Mouse (Mus musculus): Measurements from ENCODE around the gene Ubash3a. TPM values are rescaled to one million over a fixed set of nuclear protein-coding genes. Genes with fewer than 3 reads are reported as not detected.

Gene Ubash3a
- total RNA-seq, 2 experiments from 2014 or later = 0.11 to 0.23 TPM

DNA sequence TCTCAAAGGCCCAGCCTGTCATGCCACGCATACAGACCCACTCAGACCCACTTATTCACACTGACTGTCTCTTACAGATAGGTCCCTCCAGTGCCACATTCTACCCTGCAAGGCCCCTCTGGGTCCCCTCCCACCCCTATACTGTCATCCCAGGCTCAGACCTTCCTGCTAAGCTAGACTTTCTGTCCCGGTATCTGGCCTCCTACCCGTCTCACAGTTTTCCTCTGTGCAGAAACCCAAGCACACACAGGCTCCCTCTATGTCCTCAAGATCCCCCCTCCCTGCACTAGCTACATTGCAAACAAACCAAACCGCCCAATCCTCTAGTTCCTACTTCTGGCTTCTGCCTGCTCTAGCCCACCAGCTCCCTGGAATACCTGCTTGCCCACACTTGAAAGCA lies 70.3 kb downstream of the Ubash3a start:
- no peak for DNase-seq (ENCODE audit: low spot score in 2 of 2)

- no peak for DNase-seq (ENCODE audit: low spot score in 2 of 2)
Measured at GRCm38 (mm10) chr17:31279541-31279940, 71.9 kb downstream of the Ubash3a start.

DNA sequence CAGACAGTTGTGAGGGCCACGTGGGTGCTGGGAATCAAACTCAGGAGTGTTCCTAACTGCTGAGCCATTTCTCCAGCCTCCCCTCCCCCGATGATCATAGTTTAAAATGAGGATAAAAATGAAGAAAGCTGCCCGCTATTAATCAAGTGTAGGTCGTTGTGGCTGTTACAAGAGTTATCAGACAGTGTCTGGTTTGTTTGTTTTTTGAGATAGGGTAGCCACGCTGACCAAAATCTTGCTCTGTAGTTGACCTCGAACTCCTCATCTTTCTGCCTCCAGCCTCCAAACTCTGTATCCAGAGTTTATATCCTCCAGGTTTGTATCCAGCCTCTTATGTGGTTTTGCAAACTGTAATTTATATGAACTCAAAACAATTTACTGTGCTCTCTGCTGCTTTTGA lies 72.6 kb downstream of the Ubash3a start:
- DNase-seq (ENCODE audit: low spot score in 2 of 2) = no peak

DNA sequence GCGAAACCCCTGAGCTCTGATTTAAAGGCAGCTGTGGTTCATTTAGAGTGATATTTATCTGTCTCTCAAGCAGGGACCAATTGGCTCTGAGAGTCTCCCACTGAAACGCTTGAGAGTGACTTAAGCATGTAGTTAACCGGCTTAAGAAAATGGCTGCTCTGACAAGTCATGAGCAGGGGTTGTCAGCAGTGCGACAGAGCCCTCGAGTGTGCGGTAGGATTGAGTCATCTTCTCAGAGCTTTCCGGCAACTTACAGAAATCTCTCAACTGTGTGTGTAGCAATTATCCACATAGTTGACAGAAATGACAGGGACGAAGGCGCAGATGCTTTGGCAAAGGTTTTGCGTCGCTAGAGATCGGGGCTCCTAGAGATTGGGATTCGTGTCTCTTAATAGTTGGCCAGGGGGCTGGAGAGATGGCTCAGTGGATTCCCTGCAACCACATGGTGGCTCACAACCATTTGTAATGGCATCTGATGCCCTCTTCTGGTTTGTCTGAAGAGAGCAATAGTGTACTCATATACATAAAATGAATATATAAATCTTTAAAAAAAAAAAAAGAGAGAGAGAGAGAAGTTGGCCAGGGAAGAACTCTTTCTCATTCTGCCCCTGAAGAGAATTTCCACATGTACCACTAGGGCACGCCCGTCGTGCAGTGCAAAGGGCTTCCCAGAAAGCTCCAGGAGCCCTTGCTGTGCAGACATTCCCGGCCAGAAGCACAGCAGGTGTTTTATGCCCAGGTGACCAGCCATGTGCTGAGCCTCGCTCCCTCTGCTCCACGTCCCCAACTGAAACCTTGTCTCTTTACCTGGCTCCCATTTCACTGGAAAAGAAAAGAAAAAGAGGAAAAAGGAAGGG lies 74.4 kb downstream of the Ubash3a start:
- no peak for DNase-seq (ENCODE audit: low spot score in 2 of 2)

GRCm38 (mm10) chr17:31282687-31283053 lies 75.0 kb downstream of the Ubash3a start:
- DNase-seq (ENCODE audit: low spot score in 2 of 2) = no peak

GRCm38 (mm10) chr17:31285867-31286266 lies 78.2 kb downstream of the Ubash3a start:
- DNase-seq (ENCODE audit: low spot score in 2 of 2) = no peak

GRCm38 (mm10) chr17:31286492-31286891 lies 78.8 kb downstream of the Ubash3a start, which contains the start of gene Slc37a1:
Gene Slc37a1 (plus strand): TSS chr17:31286792.
- DNase-seq (ENCODE audit: low spot score in 2 of 2) = no peak

- DNase-seq (ENCODE audit: low spot score in 2 of 2) = no peak
Measured at GRCm38 (mm10) chr17:31287216-31287615, 79.5 kb downstream of the Ubash3a start.

DNA sequence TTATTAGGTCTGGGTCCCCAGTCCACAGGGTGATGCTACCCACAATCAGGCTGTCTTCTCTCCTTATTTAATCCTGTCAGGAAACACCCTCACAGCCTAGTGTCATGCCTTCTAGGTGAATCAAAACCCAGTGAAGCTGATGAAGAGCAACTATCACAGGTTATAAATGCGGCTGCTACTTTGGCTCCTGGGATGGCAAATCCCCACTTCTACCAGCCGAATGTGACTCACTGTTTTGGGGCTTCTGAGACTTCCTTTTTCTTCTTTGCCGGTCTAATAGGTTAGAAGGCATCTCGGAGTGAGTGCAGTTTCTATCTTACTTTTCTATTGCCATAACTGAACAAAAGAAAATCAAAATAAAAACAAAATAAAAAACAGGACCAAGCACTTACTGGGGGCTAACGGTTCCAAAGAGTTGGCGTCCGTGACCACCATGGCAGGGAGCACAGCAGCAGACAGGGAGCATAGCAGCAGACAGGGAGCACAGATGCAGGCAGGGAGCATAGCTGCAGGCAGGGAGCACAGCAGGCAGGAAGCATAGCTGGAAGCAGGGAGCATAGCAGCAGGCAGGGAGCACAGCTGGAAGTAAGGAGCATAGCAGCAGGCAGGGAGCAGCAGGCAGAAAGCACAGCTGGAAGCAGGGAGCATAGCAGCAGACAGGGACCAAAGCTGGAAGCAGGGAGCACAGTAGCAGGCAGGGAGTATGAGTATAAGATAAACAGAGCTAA lies 81.5 kb downstream of the Ubash3a start:
- no peak for DNase-seq (ENCODE audit: low spot score in 2 of 2)

- no peak for DNase-seq (ENCODE audit: low spot score in 2 of 2)
Measured at GRCm38 (mm10) chr17:31290311-31290710, 82.6 kb downstream of the Ubash3a start.

GRCm38 (mm10) chr17:31290859-31291258 lies 83.2 kb downstream of the Ubash3a start:
- DNase-seq (ENCODE audit: low spot score in 2 of 2) = no peak

GRCm38 (mm10) chr17:31294363-31295214 lies 86.9 kb downstream of the Ubash3a start:
- no peak for DNase-seq (ENCODE audit: low spot score in 2 of 2)

DNA sequence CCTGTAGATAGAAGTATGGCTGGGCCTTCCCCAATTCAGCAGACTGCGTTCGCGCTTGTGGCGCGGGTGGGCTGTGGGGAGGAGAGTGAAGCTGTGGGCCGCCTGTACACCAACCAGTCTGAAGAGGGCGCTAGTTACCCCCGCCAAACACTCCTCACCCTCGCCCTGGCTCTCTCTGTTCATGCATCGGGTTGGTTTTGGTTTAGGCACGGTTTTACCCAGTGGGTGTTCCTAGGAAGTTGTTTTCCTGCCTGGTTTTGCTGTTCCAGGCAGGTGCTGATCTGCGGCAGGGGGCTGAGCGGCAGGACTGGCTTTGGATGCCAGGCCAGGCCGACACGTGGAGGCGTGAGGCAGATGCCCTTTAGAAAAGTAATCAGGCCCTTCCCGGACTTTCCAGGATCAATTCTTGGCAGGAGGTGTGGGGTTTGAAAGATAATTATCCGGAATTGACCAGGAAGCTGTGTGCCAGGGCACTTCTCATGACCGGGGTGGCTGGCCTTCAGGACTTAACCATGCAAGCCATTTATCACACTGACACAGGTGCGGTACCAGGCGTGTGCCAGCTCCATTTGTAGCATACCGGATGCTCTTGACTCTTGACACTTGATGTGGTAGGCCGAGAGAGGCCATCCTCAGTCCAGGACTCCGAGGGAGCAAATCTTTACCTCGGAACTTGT lies 87.7 kb downstream of the Ubash3a start:
- no peak for DNase-seq (ENCODE audit: low spot score in 2 of 2)

DNA sequence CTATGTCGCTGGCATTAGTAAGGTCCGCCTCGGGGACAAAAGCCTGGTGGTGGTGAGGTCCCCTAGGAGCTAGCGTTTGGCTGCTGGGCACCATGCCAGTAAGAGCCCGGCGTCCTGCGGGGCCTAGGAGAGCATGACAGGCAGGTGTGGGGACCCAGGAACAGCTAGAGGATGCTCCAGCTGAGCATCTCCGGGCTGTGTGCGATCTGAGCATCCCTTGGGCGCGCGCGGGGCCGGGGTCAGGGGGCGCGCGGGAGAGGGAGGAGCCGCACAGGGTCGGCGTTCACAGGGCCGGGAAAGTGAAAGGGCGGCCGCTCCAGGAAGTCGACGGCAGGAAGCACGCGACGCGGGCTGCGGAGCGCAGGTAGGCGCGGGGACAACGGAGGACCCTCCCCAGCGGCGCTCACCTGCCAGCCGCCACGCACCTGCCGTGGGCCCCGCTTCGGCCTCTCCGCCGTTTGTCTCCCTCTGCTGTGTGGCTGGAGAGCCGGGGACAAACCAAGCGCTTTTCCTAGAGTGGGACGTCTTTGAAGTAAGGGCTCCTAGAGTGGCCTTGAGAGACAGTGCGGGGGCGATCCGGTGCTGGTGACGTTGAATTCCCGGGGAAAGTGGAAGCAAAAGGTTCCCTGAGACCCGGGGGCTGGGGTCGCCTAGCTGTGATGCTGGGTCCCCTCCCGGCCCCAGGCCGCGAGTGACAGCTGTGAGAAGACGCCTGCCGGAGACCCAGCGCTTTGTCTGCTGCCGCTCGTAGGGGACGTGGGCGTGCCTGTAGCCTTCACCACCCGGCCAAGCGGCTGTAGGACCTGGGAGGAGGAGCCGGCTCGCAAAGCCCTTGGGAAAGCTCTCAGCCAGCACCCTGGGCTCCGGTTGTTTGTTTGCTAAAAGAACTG lies 88.5 kb downstream of the Ubash3a start:
- peak; percentile 61 to 79 for DNase-seq (ENCODE audit: low spot score in 2 of 2)

Other genes with a start within 250 kb of the Ubash3a start
- 10 to 100 TPM; 15.4 to 17.2 TPM for gene Abcg1, start 150.2 kb upstream of the Ubash3a start, total RNA-seq (2021)
- not detected for gene Tff3, start 78.2 kb upstream of the Ubash3a start, total RNA-seq (2021)
- 10 to 100 TPM in 1 of 2 experiments, not detected in 1; 35.5 TPM for gene Tff2, start 63.6 kb upstream of the Ubash3a start, total RNA-seq (2021)
- not detected for gene Tff1, start 42.6 kb upstream of the Ubash3a start, total RNA-seq (2021)
- under 1 TPM in 1 of 2 experiments, not detected in 1; 0.11 TPM for gene Tmprss3, start 8.9 kb upstream of the Ubash3a start, total RNA-seq (2021)
- 1 to 10 TPM; 5.5 TPM for gene Rsph1, start 69.5 kb downstream of the Ubash3a start, total RNA-seq (2021)
- gene Slc37a1, start 78.9 kb downstream of the Ubash3a start, total RNA-seq (2021) = 10 to 100 TPM; 14.2 to 14.9 TPM
- gene Pde9a, start 178.3 kb downstream of the Ubash3a start, total RNA-seq (2021) = 10 to 100 TPM in 1 of 2 experiments, 1 to 10 TPM in 1; 6.3 to 12.6 TPM